Mouse (Mus musculus) heart, adult 2 months (tissue): Measurements from ENCODE around the gene Tmprss9.

Experiments used
- CTCF ChIP-seq: fragments of 200-600 bp; IDR thresholded peaks from 2 replicates; pipeline ENCODE4 v1.8.1; 2022; ENCODE audit warnings: antibody characterized with exemption, mild to moderate bottlenecking, moderate library complexity
- EP300 ChIP-seq: fragments of 200-500 bp; IDR thresholded peaks from 2 replicates; pipeline ENCODE4 v1.6.1; 2011; ENCODE audit warnings: low read depth, low read length, control low read depth; ENCODE audit not compliant: insufficient read depth

- no peak for TF ChIP-seq CTCF
- TF ChIP-seq EP300, result no peak
These were observed 29.3 kb upstream of the Tmprss9 start for GRCm38 (mm10) chr10:80842334-80842733.
